Mouse (Mus musculus): Measurements from ENCODE around the gene Setd1a. TPM values are rescaled to one million over a fixed set of nuclear protein-coding genes. Genes with fewer than 3 reads are reported as not detected.

Setd1a gene
- polyA plus RNA-seq (2015; fragmentation: Illumina TruSeq; extraction: RNeasy Lipid Tissue Mini Kit (QIAGEN cat#74804); ENCODE audit: insufficient read depth, low replicate concordance) = 28.5 TPM

DNA sequence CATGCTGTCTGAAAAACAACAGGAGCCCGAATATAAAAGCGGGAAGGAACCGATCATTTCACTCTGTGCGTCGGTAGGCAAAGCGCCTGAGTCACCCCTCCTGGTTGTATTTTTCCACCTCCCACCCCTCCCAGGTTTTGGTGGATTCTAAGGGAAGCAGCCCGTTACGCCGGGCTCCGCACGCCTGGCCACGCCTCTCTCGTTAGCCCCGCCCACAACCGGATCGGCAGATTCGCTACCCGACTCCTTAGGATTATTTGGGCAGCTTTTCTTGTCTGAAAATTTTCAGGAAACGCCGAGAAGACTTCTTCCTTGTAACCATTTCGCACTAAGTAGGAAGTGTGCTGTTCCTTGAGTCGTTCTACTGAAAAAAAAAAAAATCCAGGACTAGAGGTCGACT lies at the start of gene Setd1a:
Setd1a (plus strand) TSS at position 245 of the 400 bp plus-strand sequence.

GRCm38 (mm10) chr7:127732066-127732465 lies 44.4 kb upstream of the Setd1a start, which contains the start of gene Ctf2:
TSS of gene Ctf2 (minus strand) at chr7:127732166.

GRCm38 (mm10) chr7:127744366-127745045 lies 32.0 kb upstream of the Setd1a start, which contains the start of gene Fbxl19:
TSS of gene Fbxl19 (plus strand) at chr7:127744543.

GRCm38 (mm10) chr7:127769651-127770038 lies 6.8 kb upstream of the Setd1a start, which contains the start of gene Orai3:
TSS of gene Orai3 (plus strand) at chr7:127769815.

DNA sequence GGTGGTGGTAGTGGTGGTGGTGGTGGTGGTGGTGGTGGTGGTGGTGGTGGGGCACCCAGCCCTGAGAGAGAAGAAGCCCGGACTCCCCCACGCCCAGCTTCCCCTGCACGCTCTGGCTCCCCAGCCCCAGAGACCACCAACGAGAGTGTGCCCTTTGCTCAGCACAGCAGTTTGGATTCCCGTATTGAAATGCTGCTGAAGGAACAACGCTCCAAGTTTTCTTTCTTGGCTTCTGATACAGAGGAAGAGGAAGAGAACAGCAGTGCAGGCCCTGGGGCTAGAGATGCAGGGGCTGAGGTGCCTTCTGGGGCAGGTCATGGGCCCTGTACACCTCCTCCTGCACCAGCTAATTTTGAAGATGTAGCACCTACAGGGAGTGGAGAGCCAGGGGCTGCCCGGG lies 8.8 kb downstream of the Setd1a start, which contains the start of gene Gm49388:
Gm49388 (plus strand) TSS at position 301 of the 400 bp plus-strand sequence.

DNA sequence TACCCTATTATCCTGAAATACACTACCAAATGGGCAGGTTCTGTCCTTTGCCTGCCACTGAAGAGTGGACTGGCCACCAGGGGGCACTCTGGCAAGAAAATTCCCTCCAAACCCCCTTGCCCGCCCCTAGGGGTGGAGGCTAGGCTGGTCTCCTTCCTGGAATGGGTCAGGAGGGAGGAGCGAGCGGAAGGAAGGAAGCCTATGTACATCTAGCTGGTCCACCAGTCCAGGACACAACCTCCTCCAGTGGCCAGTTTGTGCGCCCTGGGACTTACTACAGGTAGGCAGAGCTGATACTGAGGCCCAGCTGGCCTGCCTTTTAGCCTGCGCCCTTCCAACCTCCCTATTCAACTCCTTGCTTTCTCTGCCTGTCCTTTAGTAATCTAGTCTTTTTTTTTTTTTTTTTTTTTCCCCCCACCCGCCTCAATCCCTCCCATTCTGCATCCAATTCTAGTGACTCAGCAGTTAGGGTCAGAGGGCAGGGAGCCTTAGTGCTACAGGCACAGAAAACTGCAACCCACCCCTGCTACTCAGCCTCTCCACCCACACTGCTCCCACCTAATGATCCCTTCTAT lies 24.1 kb downstream of the Setd1a start, which contains the start of gene Hsd3b7:
Hsd3b7 (plus strand) TSS at position 170 of the 575 bp plus-strand sequence.

DNA sequence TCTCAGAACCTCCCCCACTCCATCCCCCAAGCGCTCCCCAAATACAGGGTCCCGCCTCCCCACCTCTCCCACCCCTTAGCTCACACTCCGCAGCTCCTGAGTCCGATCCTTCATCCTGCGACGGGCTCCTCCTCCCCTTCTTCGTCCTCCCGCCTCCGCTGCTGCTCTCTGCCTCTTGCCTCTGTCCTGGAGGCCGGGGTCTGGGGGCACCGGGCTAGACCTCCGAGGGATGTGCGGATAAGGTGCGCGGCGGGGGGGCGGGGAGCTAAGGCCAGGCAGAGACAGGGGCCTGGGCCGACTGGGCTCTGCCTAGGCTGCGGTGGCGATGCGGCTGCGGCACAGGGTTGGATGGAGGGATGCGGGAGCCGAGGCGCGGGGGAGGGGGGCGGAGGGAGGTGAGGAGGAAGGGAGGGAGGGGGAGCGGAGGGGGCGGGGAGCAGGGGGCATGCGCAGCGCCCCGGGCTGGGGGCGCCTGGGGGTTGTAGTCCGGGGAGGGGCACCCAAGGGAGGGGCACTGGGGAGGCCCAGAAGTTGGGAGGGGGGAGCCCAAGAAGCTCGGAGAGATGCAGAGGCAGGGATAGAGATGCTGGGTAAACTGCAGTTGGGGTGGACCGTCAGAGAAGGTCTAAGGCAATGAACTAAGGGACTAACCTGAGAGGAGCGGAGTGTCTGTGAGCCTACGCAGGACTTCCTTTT lies 47.9 kb downstream of the Setd1a start, which contains the start of the genes Stx4a and Stx1b:
Stx4a (plus strand) TSS at position 119 of the 696 bp plus-strand sequence.
Stx1b (minus strand) TSS at position 374 of the 696 bp plus-strand sequence.

Other genes with a start within 250 kb of the Setd1a start
- not detected for gene Tmem265, start 215.3 kb upstream of the Setd1a start, polyA plus RNA-seq (2015; fragmentation: Illumina TruSeq; extraction: RNeasy Lipid Tissue Mini Kit (QIAGEN cat#74804); ENCODE audit: insufficient read depth, low replicate concordance)
- 103 TPM for gene Phkg2, start 203.3 kb upstream of the Setd1a start, polyA plus RNA-seq (2015; fragmentation: Illumina TruSeq; extraction: RNeasy Lipid Tissue Mini Kit (QIAGEN cat#74804); ENCODE audit: insufficient read depth, low replicate concordance)
- gene Ccdc189, start 188.1 kb upstream of the Setd1a start, polyA plus RNA-seq (2015; fragmentation: Illumina TruSeq; extraction: RNeasy Lipid Tissue Mini Kit (QIAGEN cat#74804); ENCODE audit: insufficient read depth, low replicate concordance) = 1.8 TPM
- 30.1 TPM for gene Rnf40, start 187.9 kb upstream of the Setd1a start, polyA plus RNA-seq (2015; fragmentation: Illumina TruSeq; extraction: RNeasy Lipid Tissue Mini Kit (QIAGEN cat#74804); ENCODE audit: insufficient read depth, low replicate concordance)
- 6.0 TPM for gene Zfp629, start 160.9 kb upstream of the Setd1a start, polyA plus RNA-seq (2015; fragmentation: Illumina TruSeq; extraction: RNeasy Lipid Tissue Mini Kit (QIAGEN cat#74804); ENCODE audit: insufficient read depth, low replicate concordance)
- 8.0 TPM for gene Bcl7c, start 67.7 kb upstream of the Setd1a start, polyA plus RNA-seq (2015; fragmentation: Illumina TruSeq; extraction: RNeasy Lipid Tissue Mini Kit (QIAGEN cat#74804); ENCODE audit: insufficient read depth, low replicate concordance)
- gene Ctf1, start 63.9 kb upstream of the Setd1a start, polyA plus RNA-seq (2015; fragmentation: Illumina TruSeq; extraction: RNeasy Lipid Tissue Mini Kit (QIAGEN cat#74804); ENCODE audit: insufficient read depth, low replicate concordance) = not detected
- gene Ctf2, start 44.5 kb upstream of the Setd1a start, polyA plus RNA-seq (2015; fragmentation: Illumina TruSeq; extraction: RNeasy Lipid Tissue Mini Kit (QIAGEN cat#74804); ENCODE audit: insufficient read depth, low replicate concordance) = not detected
- gene Fbxl19, start 32.1 kb upstream of the Setd1a start, polyA plus RNA-seq (2015; fragmentation: Illumina TruSeq; extraction: RNeasy Lipid Tissue Mini Kit (QIAGEN cat#74804); ENCODE audit: insufficient read depth, low replicate concordance) = 6.2 TPM
- 32.6 TPM for gene Orai3, start 6.9 kb upstream of the Setd1a start, polyA plus RNA-seq (2015; fragmentation: Illumina TruSeq; extraction: RNeasy Lipid Tissue Mini Kit (QIAGEN cat#74804); ENCODE audit: insufficient read depth, low replicate concordance)
- not detected for gene Gm49388, start 8.9 kb downstream of the Setd1a start, polyA plus RNA-seq (2015; fragmentation: Illumina TruSeq; extraction: RNeasy Lipid Tissue Mini Kit (QIAGEN cat#74804); ENCODE audit: insufficient read depth, low replicate concordance)
- 14.7 TPM for gene Hsd3b7, start 23.9 kb downstream of the Setd1a start, polyA plus RNA-seq (2015; fragmentation: Illumina TruSeq; extraction: RNeasy Lipid Tissue Mini Kit (QIAGEN cat#74804); ENCODE audit: insufficient read depth, low replicate concordance)
- gene Stx4a, start 47.6 kb downstream of the Setd1a start, polyA plus RNA-seq (2015; fragmentation: Illumina TruSeq; extraction: RNeasy Lipid Tissue Mini Kit (QIAGEN cat#74804); ENCODE audit: insufficient read depth, low replicate concordance) = 96.9 TPM
- gene Stx1b, start 47.9 kb downstream of the Setd1a start, polyA plus RNA-seq (2015; fragmentation: Illumina TruSeq; extraction: RNeasy Lipid Tissue Mini Kit (QIAGEN cat#74804); ENCODE audit: insufficient read depth, low replicate concordance) = 1.5 TPM
- 37.8 TPM for gene Zfp646, start 99.6 kb downstream of the Setd1a start, polyA plus RNA-seq (2015; fragmentation: Illumina TruSeq; extraction: RNeasy Lipid Tissue Mini Kit (QIAGEN cat#74804); ENCODE audit: insufficient read depth, low replicate concordance)
- 4.0 TPM for gene Zfp668, start 100.2 kb downstream of the Setd1a start, polyA plus RNA-seq (2015; fragmentation: Illumina TruSeq; extraction: RNeasy Lipid Tissue Mini Kit (QIAGEN cat#74804); ENCODE audit: insufficient read depth, low replicate concordance)
- 0.25 TPM for gene Prss53, start 114.3 kb downstream of the Setd1a start, polyA plus RNA-seq (2015; fragmentation: Illumina TruSeq; extraction: RNeasy Lipid Tissue Mini Kit (QIAGEN cat#74804); ENCODE audit: insufficient read depth, low replicate concordance)
- not detected for gene Gm21974, start 118.8 kb downstream of the Setd1a start, polyA plus RNA-seq (2015; fragmentation: Illumina TruSeq; extraction: RNeasy Lipid Tissue Mini Kit (QIAGEN cat#74804); ENCODE audit: insufficient read depth, low replicate concordance)
- 52.3 TPM for gene Vkorc1, start 118.9 kb downstream of the Setd1a start, polyA plus RNA-seq (2015; fragmentation: Illumina TruSeq; extraction: RNeasy Lipid Tissue Mini Kit (QIAGEN cat#74804); ENCODE audit: insufficient read depth, low replicate concordance)
- 16.3 TPM for gene Bckdk, start 127.4 kb downstream of the Setd1a start, polyA plus RNA-seq (2015; fragmentation: Illumina TruSeq; extraction: RNeasy Lipid Tissue Mini Kit (QIAGEN cat#74804); ENCODE audit: insufficient read depth, low replicate concordance)
- 55.2 TPM for gene Kat8, start 135.8 kb downstream of the Setd1a start, polyA plus RNA-seq (2015; fragmentation: Illumina TruSeq; extraction: RNeasy Lipid Tissue Mini Kit (QIAGEN cat#74804); ENCODE audit: insufficient read depth, low replicate concordance)
- gene Prss8, start 153.4 kb downstream of the Setd1a start, polyA plus RNA-seq (2015; fragmentation: Illumina TruSeq; extraction: RNeasy Lipid Tissue Mini Kit (QIAGEN cat#74804); ENCODE audit: insufficient read depth, low replicate concordance) = not detected
- gene Prss36, start 170.1 kb downstream of the Setd1a start, polyA plus RNA-seq (2015; fragmentation: Illumina TruSeq; extraction: RNeasy Lipid Tissue Mini Kit (QIAGEN cat#74804); ENCODE audit: insufficient read depth, low replicate concordance) = 1.6 TPM
- gene Fus, start 190.8 kb downstream of the Setd1a start, polyA plus RNA-seq (2015; fragmentation: Illumina TruSeq; extraction: RNeasy Lipid Tissue Mini Kit (QIAGEN cat#74804); ENCODE audit: insufficient read depth, low replicate concordance) = 960 TPM
- 39.8 TPM for gene Pycard, start 217.2 kb downstream of the Setd1a start, polyA plus RNA-seq (2015; fragmentation: Illumina TruSeq; extraction: RNeasy Lipid Tissue Mini Kit (QIAGEN cat#74804); ENCODE audit: insufficient read depth, low replicate concordance)
- gene Trim72, start 227.3 kb downstream of the Setd1a start, polyA plus RNA-seq (2015; fragmentation: Illumina TruSeq; extraction: RNeasy Lipid Tissue Mini Kit (QIAGEN cat#74804); ENCODE audit: insufficient read depth, low replicate concordance) = 0.18 TPM